Mouse (Mus musculus) thymus, postnatal 10 days (tissue): ENCODE results near the gene Arrdc4.

Experiments
- DNase-seq, 2 experiments: peaks; one replicate each; pipeline ENCODE4 v3.0.0; 2021; ENCODE audit warnings: low spot score in 2 of 2

Gene Arrdc4

GRCm38 (mm10) chr7:68709319-68709573 is 39.8 kb downstream of the Arrdc4 start:
- DNase-seq = no peak

- DNase-seq = no peak
These were observed 40.3 kb downstream of the Arrdc4 start for GRCm38 (mm10) chr7:68708563-68709318.

GRCm38 (mm10) chr7:68705162-68705561 is 43.9 kb downstream of the Arrdc4 start:
- no peak for DNase-seq

DNA sequence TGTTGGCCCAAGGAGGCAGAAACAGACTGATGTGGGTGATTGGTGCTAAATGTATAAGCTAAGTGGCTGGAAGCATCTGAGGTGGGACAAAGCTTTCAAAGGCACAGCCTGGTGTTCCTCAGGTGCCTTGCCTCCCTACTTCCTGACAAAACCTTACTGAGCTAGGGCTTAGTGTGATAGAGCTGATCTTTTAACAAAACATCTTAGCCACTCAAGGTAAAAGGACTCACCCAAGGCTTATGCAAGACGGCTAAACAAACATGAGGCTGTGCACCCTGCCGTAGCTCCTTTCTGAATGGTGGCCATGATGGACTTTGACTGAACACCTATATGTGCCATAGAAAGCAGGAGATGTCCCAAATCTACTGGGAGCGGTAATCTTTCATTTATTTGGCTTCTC is 51.7 kb downstream of the Arrdc4 start:
- no peak for DNase-seq

DNA sequence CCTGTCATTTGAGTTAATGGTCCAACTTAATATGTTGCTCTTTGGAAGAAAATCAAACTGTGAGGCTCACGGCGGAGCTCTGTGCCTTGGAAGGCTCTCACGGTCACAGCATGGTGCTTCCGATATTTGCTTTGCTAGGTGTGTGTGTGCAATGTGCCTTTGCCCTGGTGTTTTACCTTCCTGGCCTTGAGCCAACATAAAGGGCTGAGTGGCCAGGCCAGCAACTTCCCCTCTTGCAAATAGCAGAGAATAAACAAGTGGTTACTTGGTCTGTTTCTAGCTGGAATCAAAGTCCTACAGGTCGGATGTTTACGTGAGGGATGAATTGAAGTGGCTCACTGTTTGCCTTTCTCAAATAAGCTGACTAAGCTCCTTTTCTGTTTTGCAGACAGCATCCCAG is 52.1 kb downstream of the Arrdc4 start:
- DNase-seq = no peak

- DNase-seq = no peak
These were observed 52.6 kb downstream of the Arrdc4 start for GRCm38 (mm10) chr7:68696446-68696845.

DNA sequence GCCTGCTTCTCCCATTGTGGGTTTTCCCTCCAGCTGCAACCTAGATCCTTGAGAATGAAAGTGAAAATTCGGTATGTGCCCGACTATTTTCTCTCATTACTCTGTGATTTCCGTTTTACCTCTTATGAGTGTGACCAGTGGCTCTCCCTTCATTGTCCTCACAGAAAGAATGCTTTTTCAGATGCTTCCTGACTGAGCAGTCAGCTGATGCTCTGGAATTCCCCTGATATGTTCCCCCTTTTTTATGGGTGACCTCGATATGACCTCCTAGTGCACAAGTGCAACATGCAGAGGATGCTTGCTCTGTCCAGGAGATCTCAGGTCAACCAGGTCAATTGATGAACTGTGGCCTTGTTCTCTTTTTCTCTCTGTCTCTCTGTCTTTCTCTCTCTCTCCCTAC is 56.3 kb downstream of the Arrdc4 start:
- no peak for DNase-seq

- no peak for DNase-seq
These were observed 57.6 kb downstream of the Arrdc4 start for GRCm38 (mm10) chr7:68691454-68691853.

DNA sequence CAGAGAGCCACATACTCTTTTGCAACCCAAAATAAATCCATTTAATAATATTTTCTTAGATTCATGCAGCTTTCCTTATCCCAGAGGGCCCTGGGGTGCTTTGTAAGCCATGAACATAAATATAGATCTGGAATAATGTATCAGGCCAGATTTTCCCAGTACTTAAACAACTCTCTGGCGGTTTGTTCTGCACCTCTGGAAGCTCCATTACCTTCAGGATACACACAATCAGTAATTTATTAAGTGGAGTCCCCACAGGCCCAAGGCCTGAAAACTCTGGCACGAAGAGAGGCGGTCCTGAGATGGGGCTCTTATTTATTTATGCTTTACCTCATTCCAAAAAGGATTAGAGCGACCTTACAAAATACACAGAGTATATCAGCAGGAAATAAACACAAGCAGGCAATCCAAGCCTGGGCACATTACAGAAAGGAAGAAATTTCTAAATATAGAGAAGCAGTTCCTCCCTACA is 61.9 kb downstream of the Arrdc4 start:
- DNase-seq = no peak
